Mouse (Mus musculus): ENCODE measurements around the gene Dscam. TPM values are rescaled to one million over a fixed set of nuclear protein-coding genes. Genes with fewer than 3 reads are reported as not detected.

Dscam gene
- polyA plus RNA-seq, 1 experiment from 2014 or later, result not detected

GRCm38 (mm10) chr16:96669706-96670105 lies 500.8 kb downstream of the Dscam start:
- Histone ChIP-seq H3K4me1 (ENCODE audit: control insufficient read depth in 2 of 2, insufficient read depth in 2 of 2, low read length in 2 of 2) (no peaks in the 10 kb centered on the region), H3K27ac (replicated peaks in 1 of 2; ENCODE audit: control insufficient read depth in 1 of 2, insufficient read depth in 1 of 2, low read depth in 2 of 2, low read length in 2 of 2) (no peak overlapping the region), H3K4me3 (ENCODE audit: control insufficient read depth in 1 of 2, insufficient read depth in 1 of 2, low read depth in 1 of 2, low read length in 2 of 2) (no peak overlapping the region), H3K27me3 (ENCODE audit: control insufficient read depth, insufficient read depth, low read length) (no peaks in the 10 kb centered on the region), H3K9me3 (ENCODE audit: control insufficient read depth, low read length) (no peaks in the 10 kb centered on the region), H3K36me3 (ENCODE audit: control insufficient read depth, insufficient read depth, low read length) (no peaks in the 10 kb centered on the region), H3K4me2 (ENCODE audit: low read length) (no peak overlapping the region), H3K9ac (ENCODE audit: low read length) (no peak overlapping the region)
- 55% methylated on average over 5 of the region's 5 CpGs for WGBS
- no peak for ATAC-seq (ENCODE audit: insufficient number of reproducible peaks, insufficient read depth, low FRiP score, low read depth)

- H3K27me3 ChIP-seq (ENCODE audit: control insufficient read depth, insufficient read depth, low read length), result no peaks in the 10 kb centered on the region
- no peak overlapping the region for H3K4me3 ChIP-seq (ENCODE audit: control insufficient read depth in 1 of 2, insufficient read depth in 1 of 2, low read depth in 1 of 2, low read length in 2 of 2)
- no peak overlapping the region for H3K4me2 ChIP-seq (ENCODE audit: low read length)
- H3K9ac ChIP-seq (ENCODE audit: low read length), result no peak overlapping the region
- H3K27ac ChIP-seq (replicated peaks in 1 of 2; ENCODE audit: control insufficient read depth in 1 of 2, insufficient read depth in 1 of 2, low read depth in 2 of 2, low read length in 2 of 2), result no peak overlapping the region
- WGBS, result 67% methylated on average over 1 of the region's 1 CpGs
- H3K36me3 ChIP-seq (ENCODE audit: control insufficient read depth, insufficient read depth, low read length), result no peaks in the 10 kb centered on the region
- ATAC-seq (ENCODE audit: insufficient number of reproducible peaks, insufficient read depth, low FRiP score, low read depth), result no peak
- no peaks in the 10 kb centered on the region for H3K9me3 ChIP-seq (ENCODE audit: control insufficient read depth, low read length)
- no peaks in the 10 kb centered on the region for H3K4me1 ChIP-seq (ENCODE audit: control insufficient read depth in 2 of 2, insufficient read depth in 2 of 2, low read length in 2 of 2)
Observed at GRCm38 (mm10) chr16:96668478-96668877, 502.1 kb downstream of the Dscam start.

- Histone ChIP-seq H3K4me1 (ENCODE audit: control insufficient read depth in 2 of 2, insufficient read depth in 2 of 2, low read length in 2 of 2) (no peaks in the 10 kb centered on the region), H3K27ac (replicated peaks in 1 of 2; ENCODE audit: control insufficient read depth in 1 of 2, insufficient read depth in 1 of 2, low read depth in 2 of 2, low read length in 2 of 2) (no peak overlapping the region), H3K4me3 (ENCODE audit: control insufficient read depth in 1 of 2, insufficient read depth in 1 of 2, low read depth in 1 of 2, low read length in 2 of 2) (no peak overlapping the region), H3K4me2 (ENCODE audit: low read length) (no peak overlapping the region), H3K36me3 (ENCODE audit: control insufficient read depth, insufficient read depth, low read length) (no peaks in the 10 kb centered on the region), H3K27me3 (ENCODE audit: control insufficient read depth, insufficient read depth, low read length) (no peaks in the 10 kb centered on the region; the same call in 1 of the 2 replicates), H3K9ac (ENCODE audit: low read length) (no peak overlapping the region), H3K9me3 (ENCODE audit: control insufficient read depth, low read length) (no peaks in the 10 kb centered on the region)
- no peak for ATAC-seq (ENCODE audit: insufficient number of reproducible peaks, insufficient read depth, low FRiP score, low read depth)
- WGBS, result 77% methylated on average over 3 of the region's 3 CpGs
Observed at GRCm38 (mm10) chr16:96661073-96661472, 509.5 kb downstream of the Dscam start.

DNA sequence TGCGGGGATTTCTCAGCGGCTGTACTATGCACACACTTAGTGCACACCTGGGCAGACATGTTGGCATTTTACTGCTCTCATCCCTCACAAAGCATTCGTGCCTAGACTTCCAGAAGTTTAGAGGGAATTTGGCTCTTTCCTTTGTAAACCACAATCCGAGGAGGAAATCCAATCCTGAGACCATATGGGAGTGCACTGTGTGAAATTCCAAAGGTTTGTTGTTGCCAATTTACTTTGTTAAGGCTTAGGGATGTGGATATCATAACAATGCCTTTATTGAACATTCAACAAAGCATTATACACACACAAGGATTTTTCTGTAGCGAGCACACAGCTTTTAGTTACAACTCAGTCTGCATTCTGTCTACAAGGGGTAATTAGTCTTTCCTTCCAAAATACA lies 511.3 kb downstream of the Dscam start:
- 71% methylated on average over 5 of the region's 5 CpGs for WGBS
- Histone ChIP-seq H3K9ac (ENCODE audit: low read length) (no peak overlapping the region), H3K27me3 (ENCODE audit: control insufficient read depth, insufficient read depth, low read length) (no peaks in the 10 kb centered on the region; the same call in 1 of the 2 replicates), H3K36me3 (ENCODE audit: control insufficient read depth, insufficient read depth, low read length) (no peaks in the 10 kb centered on the region), H3K4me2 (ENCODE audit: low read length) (no peak overlapping the region), H3K4me3 (ENCODE audit: control insufficient read depth in 1 of 2, insufficient read depth in 1 of 2, low read depth in 1 of 2, low read length in 2 of 2) (no peak overlapping the region), H3K4me1 (ENCODE audit: control insufficient read depth in 2 of 2, insufficient read depth in 2 of 2, low read length in 2 of 2) (no peaks in the 10 kb centered on the region), H3K27ac (replicated peaks in 1 of 2; ENCODE audit: control insufficient read depth in 1 of 2, insufficient read depth in 1 of 2, low read depth in 2 of 2, low read length in 2 of 2) (no peak overlapping the region), H3K9me3 (ENCODE audit: control insufficient read depth, low read length) (no peaks in the 10 kb centered on the region)
- ATAC-seq (ENCODE audit: insufficient number of reproducible peaks, insufficient read depth, low FRiP score, low read depth), result no peak

GRCm38 (mm10) chr16:96655548-96655947 lies 515.0 kb downstream of the Dscam start:
- Histone ChIP-seq H3K27ac (replicated peaks in 1 of 2; ENCODE audit: control insufficient read depth in 1 of 2, insufficient read depth in 1 of 2, low read depth in 2 of 2, low read length in 2 of 2) (no peak overlapping the region), H3K4me2 (ENCODE audit: low read length) (no peak overlapping the region), H3K27me3 (ENCODE audit: control insufficient read depth, insufficient read depth, low read length) (no peaks in the 10 kb centered on the region; the same call in 1 of the 2 replicates), H3K4me3 (ENCODE audit: control insufficient read depth in 1 of 2, insufficient read depth in 1 of 2, low read depth in 1 of 2, low read length in 2 of 2) (no peak overlapping the region), H3K36me3 (ENCODE audit: control insufficient read depth, insufficient read depth, low read length) (no peaks in the 10 kb centered on the region), H3K9me3 (ENCODE audit: control insufficient read depth, low read length) (no peaks in the 10 kb centered on the region), H3K4me1 (ENCODE audit: control insufficient read depth in 2 of 2, insufficient read depth in 2 of 2, low read length in 2 of 2) (no peaks in the 10 kb centered on the region), H3K9ac (ENCODE audit: low read length) (no peak overlapping the region)
- WGBS, result 76% methylated on average over 4 of the region's 4 CpGs
- no peak for ATAC-seq (ENCODE audit: insufficient number of reproducible peaks, insufficient read depth, low FRiP score, low read depth)

DNA sequence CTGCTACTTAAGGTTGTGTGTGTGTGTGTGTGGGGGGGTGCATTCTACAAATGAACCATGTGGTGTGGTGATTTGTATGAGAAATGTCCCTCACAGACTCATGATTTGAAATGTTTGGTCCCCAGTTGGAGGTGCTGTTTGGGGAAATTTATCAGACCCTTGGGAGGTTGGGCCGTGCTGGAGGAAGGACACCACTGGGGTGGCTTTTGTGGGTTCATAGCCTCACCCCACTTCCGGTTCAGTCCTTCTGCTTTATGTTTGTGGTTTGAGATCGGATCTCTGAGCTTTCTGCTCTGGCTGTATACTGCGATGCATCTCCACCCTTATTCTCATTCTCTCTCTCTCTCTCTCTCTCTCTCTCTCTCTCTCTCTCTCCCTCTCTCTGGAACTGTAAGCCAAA lies 516.5 kb downstream of the Dscam start:
- no peak overlapping the region for H3K4me2 ChIP-seq (ENCODE audit: low read length)
- ATAC-seq (ENCODE audit: insufficient number of reproducible peaks, insufficient read depth, low FRiP score, low read depth), result no peak
- H3K36me3 ChIP-seq (ENCODE audit: control insufficient read depth, insufficient read depth, low read length), result no peaks in the 10 kb centered on the region
- no peak overlapping the region for H3K27ac ChIP-seq (replicated peaks in 1 of 2; ENCODE audit: control insufficient read depth in 1 of 2, insufficient read depth in 1 of 2, low read depth in 2 of 2, low read length in 2 of 2)
- no peak overlapping the region for H3K4me3 ChIP-seq (ENCODE audit: control insufficient read depth in 1 of 2, insufficient read depth in 1 of 2, low read depth in 1 of 2, low read length in 2 of 2)
- WGBS, result 78% methylated on average over 4 of the region's 4 CpGs
- H3K27me3 ChIP-seq (ENCODE audit: control insufficient read depth, insufficient read depth, low read length), result no peaks in the 10 kb centered on the region
- H3K4me1 ChIP-seq (ENCODE audit: control insufficient read depth in 2 of 2, insufficient read depth in 2 of 2, low read length in 2 of 2), result no peaks in the 10 kb centered on the region
- H3K9ac ChIP-seq (ENCODE audit: low read length), result no peak overlapping the region
- no peaks in the 10 kb centered on the region for H3K9me3 ChIP-seq (ENCODE audit: control insufficient read depth, low read length)

GRCm38 (mm10) chr16:96651444-96651843 lies 519.1 kb downstream of the Dscam start:
- Histone ChIP-seq H3K27me3 (ENCODE audit: control insufficient read depth, insufficient read depth, low read length) (no peaks in the 10 kb centered on the region), H3K4me3 (ENCODE audit: control insufficient read depth in 1 of 2, insufficient read depth in 1 of 2, low read depth in 1 of 2, low read length in 2 of 2) (no peak overlapping the region)
- ATAC-seq (ENCODE audit: insufficient number of reproducible peaks, insufficient read depth, low FRiP score, low read depth), result no peak

GRCm38 (mm10) chr16:96640101-96640500 lies 530.5 kb downstream of the Dscam start:
- Histone ChIP-seq H3K9me3 (ENCODE audit: control insufficient read depth, low read length) (no peaks in the 10 kb centered on the region), H3K27ac (replicated peaks in 1 of 2; ENCODE audit: control insufficient read depth in 1 of 2, insufficient read depth in 1 of 2, low read depth in 2 of 2, low read length in 2 of 2) (no peak overlapping the region), H3K9ac (ENCODE audit: low read length) (no peak overlapping the region), H3K36me3 (ENCODE audit: control insufficient read depth, insufficient read depth, low read length) (no peaks in the 10 kb centered on the region), H3K4me1 (ENCODE audit: control insufficient read depth in 2 of 2, insufficient read depth in 2 of 2, low read length in 2 of 2) (no peaks in the 10 kb centered on the region), H3K27me3 (ENCODE audit: control insufficient read depth, insufficient read depth, low read length) (no peaks in the 10 kb centered on the region), H3K4me2 (ENCODE audit: low read length) (no peak overlapping the region), H3K4me3 (ENCODE audit: control insufficient read depth in 1 of 2, insufficient read depth in 1 of 2, low read depth in 1 of 2, low read length in 2 of 2) (no peak overlapping the region)
- no peak for ATAC-seq (ENCODE audit: insufficient number of reproducible peaks, insufficient read depth, low FRiP score, low read depth)
- 44% methylated on average over 3 of the region's 3 CpGs for WGBS

More at GRCm38 (mm10) chr16:96651444-96651843, 519.1 kb downstream of the Dscam start:
- WGBS, result 87% methylated on average over 3 of the region's 3 CpGs
- H3K4me2 ChIP-seq (ENCODE audit: low read length), result no peak overlapping the region
- no peaks in the 10 kb centered on the region for H3K4me1 ChIP-seq (ENCODE audit: control insufficient read depth in 2 of 2, insufficient read depth in 2 of 2, low read length in 2 of 2)
- no peak overlapping the region for H3K9ac ChIP-seq (ENCODE audit: low read length)
- no peaks in the 10 kb centered on the region for H3K9me3 ChIP-seq (ENCODE audit: control insufficient read depth, low read length)
- no peaks in the 10 kb centered on the region for H3K36me3 ChIP-seq (ENCODE audit: control insufficient read depth, insufficient read depth, low read length)
- no peak overlapping the region for H3K27ac ChIP-seq (replicated peaks in 1 of 2; ENCODE audit: control insufficient read depth in 1 of 2, insufficient read depth in 1 of 2, low read depth in 2 of 2, low read length in 2 of 2)

All from heart, embryonic 14.5 days (tissue).